Mouse (Mus musculus): ENCODE measurements around the gene Ogfr. TPM values are rescaled to one million over a fixed set of nuclear protein-coding genes. Genes with fewer than 3 reads are reported as not detected.
A peak's percentile ranks its signal among the peaks of the same experiment; 100 is the strongest.

Gene Ogfr
- polyA plus RNA-seq, 1 experiment, result 20.0 TPM

DNA sequence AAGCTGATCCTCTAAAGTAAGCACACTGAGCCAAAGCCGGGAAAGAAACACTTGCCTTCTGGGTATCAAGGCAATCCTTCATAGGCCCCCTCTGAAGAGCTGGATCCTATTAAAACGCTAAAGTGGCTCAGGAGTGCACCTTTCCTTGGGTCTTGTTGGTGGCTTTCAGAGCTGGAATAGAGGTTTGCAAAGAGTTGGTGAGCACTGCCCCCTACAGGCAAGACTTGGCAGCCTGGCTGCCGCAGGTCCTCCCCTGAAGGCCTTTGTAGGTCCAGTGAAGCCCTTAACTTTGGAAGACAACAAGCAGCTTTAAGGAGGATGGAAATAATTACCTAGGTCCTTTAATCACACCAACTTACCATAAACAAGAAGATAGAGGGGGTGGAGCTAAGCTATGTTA, 10.4 kb upstream of the Ogfr start:
- peaks cover 5% of the 10 kb centered on the region for H3K4me1 ChIP-seq (ENCODE audit: control insufficient read depth, insufficient read depth, low read length)
- H3K27ac ChIP-seq (ENCODE audit: control insufficient read depth, insufficient read depth, low read depth, low read length), result no peak overlapping the region
- no peaks in the 10 kb centered on the region for H3K36me3 ChIP-seq (ENCODE audit: control insufficient read depth, insufficient read depth, low read length)
- TF ChIP-seq POLR2A (IDR thresholded peaks at IDR 0.05; ENCODE audit: control insufficient read depth, low read depth, low read length) (no peak), CTCF (IDR thresholded peaks at IDR 0.05; ENCODE audit: control insufficient read depth, insufficient read depth, insufficient replicate concordance, low read depth, low read length) (peak; percentile 80)
- H3K27me3 ChIP-seq (ENCODE audit: control insufficient read depth, insufficient read depth, low read length), result no peaks in the 10 kb centered on the region
- peak overlapping the region; percentile 66 for H3K4me3 ChIP-seq (ENCODE audit: control insufficient read depth, low read depth, low read length)

DNA sequence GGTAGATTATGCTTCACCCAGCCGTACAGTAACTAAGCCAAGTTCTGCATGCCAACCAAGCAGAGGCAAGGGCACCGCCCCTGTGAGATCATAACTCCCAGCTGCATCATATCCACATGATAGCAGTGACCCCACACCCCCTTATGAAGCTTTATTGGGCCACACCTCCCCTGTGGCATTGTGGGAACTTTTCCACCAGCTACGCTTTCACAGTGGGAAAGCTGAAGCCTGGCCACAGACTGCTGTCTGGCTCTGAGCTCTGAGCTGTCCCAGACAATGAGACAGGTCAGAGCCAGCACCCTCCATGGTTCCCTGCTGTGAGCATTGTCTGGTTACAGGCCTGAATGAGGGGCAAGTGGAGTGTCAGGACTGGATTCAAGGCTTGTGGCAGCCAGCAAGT, 8.0 kb upstream of the Ogfr start, which contains the start of gene Mrgbp:
Gene Mrgbp, plus strand, starts transcription at position 303 of the 400 bp plus-strand sequence.
- Histone ChIP-seq H3K4me1 (ENCODE audit: control insufficient read depth, insufficient read depth, low read length) (peaks cover 5% of the 10 kb centered on the region), H3K36me3 (ENCODE audit: control insufficient read depth, insufficient read depth, low read length) (no peaks in the 10 kb centered on the region), H3K4me3 (ENCODE audit: control insufficient read depth, low read depth, low read length) (peak within 1 kb of the TSS; percentile 89), H3K27me3 (ENCODE audit: control insufficient read depth, insufficient read depth, low read length) (no peaks in the 10 kb centered on the region), H3K27ac (ENCODE audit: control insufficient read depth, insufficient read depth, low read depth, low read length) (no peak within 1 kb of the TSS)
- TF ChIP-seq POLR2A (IDR thresholded peaks at IDR 0.05; ENCODE audit: control insufficient read depth, low read depth, low read length) (peak; percentile 7; the same call in 1 of the 2 replicates), CTCF (IDR thresholded peaks at IDR 0.05; ENCODE audit: control insufficient read depth, insufficient read depth, insufficient replicate concordance, low read depth, low read length) (no peak)

DNA sequence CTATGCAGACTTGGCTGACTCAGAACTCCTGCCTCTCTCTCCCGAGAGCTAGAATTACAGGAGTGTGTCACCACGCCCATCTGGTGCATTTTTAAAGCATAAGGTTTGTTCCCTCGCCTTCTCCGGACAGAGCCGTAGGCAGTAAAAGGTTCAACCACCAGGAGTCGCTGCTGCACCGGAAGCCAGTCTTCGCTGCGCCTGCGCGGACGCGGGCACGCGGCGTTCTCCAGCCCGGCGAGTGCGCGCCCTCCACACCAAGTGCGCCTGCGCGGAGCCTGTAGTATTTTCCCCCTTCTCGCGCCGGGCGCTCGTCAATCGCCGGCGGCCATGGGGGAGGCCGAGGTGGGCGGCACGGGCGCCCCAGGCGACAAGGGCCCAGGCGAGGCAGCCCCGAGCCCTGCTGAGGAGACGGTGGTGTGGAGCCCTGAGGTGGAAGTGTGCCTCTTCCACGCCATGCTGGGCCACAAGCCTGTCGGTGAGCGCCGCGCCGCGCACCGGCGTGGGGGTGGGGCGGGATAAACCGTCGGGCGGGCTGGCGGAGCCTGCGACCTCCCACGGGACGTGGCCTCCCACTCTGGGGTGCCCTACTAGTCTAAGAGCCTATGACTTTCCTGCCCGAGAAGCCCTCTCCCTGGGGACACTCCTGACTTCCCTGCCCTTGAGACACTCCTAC, 6.4 kb upstream of the Ogfr start:
- Histone ChIP-seq H3K4me1 (ENCODE audit: control insufficient read depth, insufficient read depth, low read length) (peaks cover 5% of the 10 kb centered on the region), H3K27me3 (ENCODE audit: control insufficient read depth, insufficient read depth, low read length) (no peaks in the 10 kb centered on the region), H3K4me3 (ENCODE audit: control insufficient read depth, low read depth, low read length) (peak overlapping the region; percentile 89), H3K36me3 (ENCODE audit: control insufficient read depth, insufficient read depth, low read length) (no peaks in the 10 kb centered on the region), H3K27ac (ENCODE audit: control insufficient read depth, insufficient read depth, low read depth, low read length) (peak overlapping the region; percentile 79)
- TF ChIP-seq CTCF (IDR thresholded peaks at IDR 0.05; ENCODE audit: control insufficient read depth, insufficient read depth, insufficient replicate concordance, low read depth, low read length) (peak; percentile 99), POLR2A (IDR thresholded peaks at IDR 0.05; ENCODE audit: control insufficient read depth, low read depth, low read length) (peak; percentile 88)

DNA sequence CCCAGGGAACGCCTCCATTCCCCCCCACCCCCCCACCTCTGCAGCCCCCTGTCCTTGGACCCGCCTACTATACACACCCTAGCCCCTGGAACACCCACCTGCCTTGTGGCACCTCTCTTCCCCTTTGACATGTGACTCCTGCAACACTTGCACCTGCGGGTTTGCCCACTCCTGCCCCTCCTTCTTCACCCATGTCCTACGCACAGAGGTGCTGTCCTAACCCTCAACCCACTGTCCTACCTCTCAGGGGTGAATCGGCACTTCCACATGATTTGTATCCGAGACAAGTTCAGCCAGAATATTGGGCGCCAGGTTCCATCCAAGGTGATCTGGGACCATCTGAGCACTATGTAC, 5.9 kb upstream of the Ogfr start:
- Histone ChIP-seq H3K4me3 (ENCODE audit: control insufficient read depth, low read depth, low read length) (peak overlapping the region; percentile 89), H3K27me3 (ENCODE audit: control insufficient read depth, insufficient read depth, low read length) (no peaks in the 10 kb centered on the region), H3K4me1 (ENCODE audit: control insufficient read depth, insufficient read depth, low read length) (peaks cover 5% of the 10 kb centered on the region), H3K36me3 (ENCODE audit: control insufficient read depth, insufficient read depth, low read length) (no peaks in the 10 kb centered on the region), H3K27ac (ENCODE audit: control insufficient read depth, insufficient read depth, low read depth, low read length) (peak overlapping the region; percentile 79)
- TF ChIP-seq POLR2A (IDR thresholded peaks at IDR 0.05; ENCODE audit: control insufficient read depth, low read depth, low read length), result no peak
- no peak for TF ChIP-seq CTCF (IDR thresholded peaks at IDR 0.05; ENCODE audit: control insufficient read depth, insufficient read depth, insufficient replicate concordance, low read depth, low read length)

DNA sequence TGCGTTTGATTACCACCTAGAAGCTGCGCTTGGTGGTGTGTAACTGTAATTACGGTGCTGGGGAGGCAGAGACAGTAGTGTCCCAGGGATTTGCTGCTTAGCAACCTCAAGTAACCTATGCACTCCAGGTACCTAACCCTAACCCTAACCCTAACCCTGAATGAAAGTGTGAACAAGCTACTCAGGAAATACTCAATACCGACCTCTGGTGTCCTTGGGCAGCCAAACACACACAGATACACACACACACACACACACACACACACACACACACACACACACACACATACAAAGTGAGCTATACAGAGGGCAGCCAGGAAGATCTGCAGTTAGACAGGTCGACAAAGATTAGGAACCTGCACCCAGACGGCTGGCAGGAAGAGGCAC, 316 bp upstream of the Ogfr start:
- TF ChIP-seq CTCF (IDR thresholded peaks at IDR 0.05; ENCODE audit: control insufficient read depth, insufficient read depth, insufficient replicate concordance, low read depth, low read length) (no peak), POLR2A (IDR thresholded peaks at IDR 0.05; ENCODE audit: control insufficient read depth, low read depth, low read length) (no peak)
- Histone ChIP-seq H3K27me3 (ENCODE audit: control insufficient read depth, insufficient read depth, low read length) (no peaks in the 10 kb centered on the region), H3K27ac (ENCODE audit: control insufficient read depth, insufficient read depth, low read depth, low read length) (peak overlapping the region; percentile 88), H3K4me1 (ENCODE audit: control insufficient read depth, insufficient read depth, low read length) (peaks cover 3% of the 10 kb centered on the region), H3K36me3 (ENCODE audit: control insufficient read depth, insufficient read depth, low read length) (no peaks in the 10 kb centered on the region), H3K4me3 (ENCODE audit: control insufficient read depth, low read depth, low read length) (peak overlapping the region; percentile 92)

DNA sequence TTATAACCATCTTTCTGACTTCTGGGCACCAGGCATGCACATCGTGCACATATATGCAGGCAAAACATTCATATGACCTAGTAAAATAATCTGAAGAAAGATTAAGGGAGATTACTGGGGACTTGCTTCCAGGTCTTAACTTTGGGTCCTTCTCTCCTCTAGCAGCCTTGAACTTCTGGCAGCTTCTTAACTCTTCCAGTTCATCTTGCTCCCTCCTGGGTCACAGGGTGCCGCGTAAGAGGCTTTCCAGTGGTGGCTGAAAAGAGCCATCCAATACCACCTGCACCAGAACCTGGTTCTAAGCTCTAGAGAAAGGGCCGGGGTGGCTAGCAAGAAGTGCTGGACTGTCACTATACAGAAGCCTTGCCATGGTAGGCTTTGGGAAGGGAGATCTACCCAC, 8.4 kb downstream of the Ogfr start, which contains the start of gene Col9a3:
Gene Col9a3, plus strand, starts transcription at position 301 of the 400 bp plus-strand sequence.
- no peak for TF ChIP-seq POLR2A (IDR thresholded peaks at IDR 0.05; ENCODE audit: control insufficient read depth, low read depth, low read length)
- TF ChIP-seq CTCF (IDR thresholded peaks at IDR 0.05; ENCODE audit: control insufficient read depth, insufficient read depth, insufficient replicate concordance, low read depth, low read length), result no peak
- Histone ChIP-seq H3K27me3 (ENCODE audit: control insufficient read depth, insufficient read depth, low read length) (no peaks in the 10 kb centered on the region), H3K36me3 (ENCODE audit: control insufficient read depth, insufficient read depth, low read length) (peaks cover 1% of the 10 kb centered on the region; the same call in 1 of the 2 replicates), H3K4me3 (ENCODE audit: control insufficient read depth, low read depth, low read length) (peak within 1 kb of the TSS; percentile 80), H3K27ac (ENCODE audit: control insufficient read depth, insufficient read depth, low read depth, low read length) (no peak within 1 kb of the TSS), H3K4me1 (ENCODE audit: control insufficient read depth, insufficient read depth, low read length) (peaks cover 8% of the 10 kb centered on the region)

- Histone ChIP-seq H3K4me1 (ENCODE audit: control insufficient read depth, insufficient read depth, low read length) (peaks cover 8% of the 10 kb centered on the region), H3K36me3 (ENCODE audit: control insufficient read depth, insufficient read depth, low read length) (peaks cover 1% of the 10 kb centered on the region; the same call in 1 of the 2 replicates), H3K4me3 (ENCODE audit: control insufficient read depth, low read depth, low read length) (peak overlapping the region; percentile 80), H3K27me3 (ENCODE audit: control insufficient read depth, insufficient read depth, low read length) (no peaks in the 10 kb centered on the region), H3K27ac (ENCODE audit: control insufficient read depth, insufficient read depth, low read depth, low read length) (no peak overlapping the region)
- TF ChIP-seq CTCF (IDR thresholded peaks at IDR 0.05; ENCODE audit: control insufficient read depth, insufficient read depth, insufficient replicate concordance, low read depth, low read length) (no peak), POLR2A (IDR thresholded peaks at IDR 0.05; ENCODE audit: control insufficient read depth, low read depth, low read length) (no peak)
Observed at GRCm38 (mm10) chr2:180598157-180598705, 9.2 kb downstream of the Ogfr start.
